Comparison of ENCODE assay signal across 11 mouse cellular contexts in the genomic region with DNA sequence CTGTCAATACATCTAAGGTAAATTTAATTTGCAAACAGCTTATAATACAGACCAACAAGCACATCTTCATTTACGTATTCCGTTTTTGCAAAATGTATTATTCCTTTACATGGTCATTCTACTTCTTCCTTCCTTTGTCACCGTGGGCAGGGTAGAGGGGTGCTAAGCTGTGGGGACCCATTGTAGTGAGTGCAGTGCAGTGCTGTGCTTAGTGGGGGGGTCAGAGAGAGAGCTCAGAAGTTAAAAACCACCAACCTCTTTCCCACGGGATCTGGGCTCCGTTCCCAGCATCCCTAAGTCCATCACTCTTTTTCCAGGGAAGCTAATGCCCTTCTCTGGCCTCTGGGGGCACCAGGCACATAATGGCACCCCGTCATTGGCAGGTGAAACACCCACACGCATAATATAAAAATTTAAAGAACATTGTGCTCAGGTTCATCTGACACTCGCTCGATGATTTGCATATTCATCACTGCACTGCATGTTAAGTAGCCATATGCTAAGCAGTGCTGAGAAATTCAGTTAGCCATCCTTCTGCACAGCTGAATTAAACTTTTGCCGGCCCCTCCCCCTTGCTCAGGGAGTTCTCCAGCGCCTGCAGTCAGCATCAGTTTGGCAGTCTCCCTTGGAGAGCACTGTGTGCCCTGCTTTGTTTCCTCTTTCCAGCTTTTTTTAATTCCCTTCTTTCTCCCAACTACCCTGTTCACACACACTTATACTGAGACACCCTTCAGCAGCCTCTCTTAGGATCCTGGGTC. TPM values are rescaled to one million over a fixed set of nuclear protein-coding genes. Genes with fewer than 3 reads are reported as not detected.
DNase-seq lines count a peak whose midpoint lies in the region; ATAC-seq and TF ChIP-seq lines count a peak whose summit lies in the region.
"Had no signal": no experiment of that assay in that cellular context is flagged by ENCODE, and none has a peak within 500 bp of the region (broad histone marks: within the 10 kb centered on the region; RNA-seq: fewer than 3 reads in every experiment).

No protein-coding gene starts in this region.

- DNase-seq in heart, embryonic 10.5 days (ENCODE audit: low spot score): peak; percentile 43
- DNase-seq in heart, postnatal 4 days: no peak
- DNase-seq in embryonic facial prominence, embryonic 11.5 days (ENCODE audit: low spot score): peak; percentile 51
- peak; percentile 59 to 88 for DNase-seq in layer of hippocampus, adult 18-20 months (ENCODE audit: low spot score in 2 of 2)
- DNase-seq in midbrain, postnatal 0 days (ENCODE audit: low spot score): peak; percentile 82
- no peak for DNase-seq in T-cell, adult 2 months (ENCODE audit: low spot score)
- no peak for DNase-seq in adrenal gland, postnatal 14 days
- DNase-seq in heart, postnatal 25 days (ENCODE audit: low spot score): no peak

- H3K4me3 ChIP-seq in heart, embryonic 10.5 days: no peak overlapping the region
- H3K4me3 ChIP-seq in embryonic facial prominence, embryonic 11.5 days (ENCODE audit: low read depth, low read length): no peak overlapping the region
- H3K4me3 ChIP-seq in midbrain, postnatal 0 days (ENCODE audit: low read depth, low read length): no peak overlapping the region
- H3K4me3 ChIP-seq: liver, embryonic 15.5 days had no signal

- intact Hi-C loops in heart, postnatal 25 days (cut with DNase I): no loop called here

- WGBS in heart, embryonic 10.5 days: 35% methylated on average over 11 of the region's 11 CpGs
- 26% methylated on average over 11 of the region's 11 CpGs for WGBS in embryonic facial prominence, embryonic 11.5 days
- 11% methylated on average over 11 of the region's 11 CpGs for WGBS in midbrain, postnatal 0 days

- H3K36me3 ChIP-seq in heart, embryonic 10.5 days: no peaks in the 10 kb centered on the region
- no peaks in the 10 kb centered on the region for H3K36me3 ChIP-seq in embryonic facial prominence, embryonic 11.5 days (replicated peaks; ENCODE audit: control insufficient read depth, insufficient read depth, low read depth, low read length)
- no peaks in the 10 kb centered on the region for H3K36me3 ChIP-seq in midbrain, postnatal 0 days (ENCODE audit: insufficient read depth, low read length)
- H3K36me3 ChIP-seq: liver, embryonic 15.5 days had no signal

- no peak overlapping the region for H3K27ac ChIP-seq in heart, embryonic 10.5 days
- no peak overlapping the region for H3K27ac ChIP-seq in embryonic facial prominence, embryonic 11.5 days (replicated peaks; ENCODE audit: low read depth, low read length)
- peak overlapping the region; percentile 74 for H3K27ac ChIP-seq in midbrain, postnatal 0 days (ENCODE audit: low read depth, low read length)
- H3K27ac ChIP-seq: liver, embryonic 15.5 days had no signal

- H3K9ac ChIP-seq in embryonic facial prominence, embryonic 11.5 days (replicated peaks; ENCODE audit: low read length): no peak overlapping the region
- H3K9ac ChIP-seq in midbrain, postnatal 0 days (replicated peaks; ENCODE audit: low read length, poor library complexity, severe bottlenecking): 0 out of 2 replicates have a peak overlapping the region, but pooled peaks have one; percentile 19
- H3K9ac ChIP-seq: liver, embryonic 15.5 days had no signal

- TF ChIP-seq CTCF in midbrain, postnatal 0 days (IDR thresholded peaks at IDR 0.05): peak; percentile 50

- H3K4me2 ChIP-seq in embryonic facial prominence, embryonic 11.5 days (ENCODE audit: low read depth, low read length): no peak overlapping the region
- H3K4me2 ChIP-seq in midbrain, postnatal 0 days (ENCODE audit: low read depth, low read length, poor library complexity, severe bottlenecking): peak overlapping the region; percentile 12; the same call in 1 of the 2 replicates
- H3K4me2 ChIP-seq: liver, embryonic 15.5 days had no signal

- H3K4me1 ChIP-seq in heart, embryonic 10.5 days: peaks cover 12% of the 10 kb centered on the region
- H3K4me1 ChIP-seq in embryonic facial prominence, embryonic 11.5 days (ENCODE audit: control insufficient read depth, insufficient read depth, low read length): no peaks in the 10 kb centered on the region
- peaks cover 20% of the 10 kb centered on the region for H3K4me1 ChIP-seq in midbrain, postnatal 0 days (ENCODE audit: insufficient read depth, low read length)
- H3K4me1 ChIP-seq: liver, embryonic 15.5 days had no signal

- no peaks in the 10 kb centered on the region for H3K27me3 ChIP-seq in heart, embryonic 10.5 days (ENCODE audit: insufficient read depth, poor library complexity, severe bottlenecking)
- H3K27me3 ChIP-seq in embryonic facial prominence, embryonic 11.5 days (ENCODE audit: control insufficient read depth, insufficient read depth, low read length): no peaks in the 10 kb centered on the region
- no peaks in the 10 kb centered on the region for H3K27me3 ChIP-seq in midbrain, postnatal 0 days (ENCODE audit: insufficient read depth, low read length)
- H3K27me3 ChIP-seq: CH12.LX; liver, embryonic 15.5 days had no signal

- no peaks in the 10 kb centered on the region for H3K9me3 ChIP-seq in heart, embryonic 10.5 days
- H3K9me3 ChIP-seq in embryonic facial prominence, embryonic 11.5 days (replicated peaks; ENCODE audit: control insufficient read depth, low read length): no peaks in the 10 kb centered on the region
- no peaks in the 10 kb centered on the region for H3K9me3 ChIP-seq in midbrain, postnatal 0 days (ENCODE audit: low read length)
- H3K9me3 ChIP-seq: liver, embryonic 15.5 days had no signal

- peak; percentile 77; the same call in 1 of the 2 replicates for ATAC-seq in embryonic facial prominence, embryonic 11.5 days (replicated peaks; ENCODE audit: insufficient number of reproducible peaks, low FRiP score, low TSS enrichment, low read depth)
- ATAC-seq in midbrain, postnatal 0 days (ENCODE audit: low FRiP score): peak; percentile 83

RNA-seq across cellular contexts. Expression of gene Gm21954, which starts 48.2 kb away (rescaled TPM):
- not detected in 2 replicates for polyA plus RNA-seq in heart, embryonic 10.5 days (2016; fragmentation: Nextera tagmentation; extraction: Ambion mirVana)
- not detected for total RNA-seq in heart, postnatal 4 days (2021)
- polyA plus RNA-seq in embryonic facial prominence, embryonic 11.5 days (2014; fragmentation: Nextera tagmentation; extraction: Ambion mirVana): not detected in 2 replicates
- not detected for total RNA-seq in layer of hippocampus, adult 18-20 months (2021)
- total RNA-seq in midbrain, postnatal 0 days (2014; rRNA removed): not detected in 2 replicates
- polyA plus RNA-seq in midbrain, postnatal 0 days (2015; fragmentation: Nextera tagmentation; extraction: Ambion mirVana): not detected in 2 replicates
- not detected in 2 replicates for total RNA-seq in adrenal gland, postnatal 14 days (2021)
- total RNA-seq in heart, postnatal 25 days (2021): not detected
- total RNA-seq: CH12.LX; common myeloid progenitor, adult 5-6 weeks had no signal
- polyA plus RNA-seq: liver, embryonic 15.5 days had no signal

Comparison
In these comparisons a context has a peak if more than half of its experiments do, and no peak if none do; other contexts are left out.
1. DNase-seq: peak in heart, embryonic 10.5 days (single experiment), embryonic facial prominence, embryonic 11.5 days (single experiment), layer of hippocampus, adult 18-20 months (2 of 2) and midbrain, postnatal 0 days (single experiment); none in heart, postnatal 4 days (single experiment), T-cell, adult 2 months (single experiment), adrenal gland, postnatal 14 days (single experiment) and heart, postnatal 25 days (single experiment).